Mouse (Mus musculus) olfactory bulb, adult 2 months (tissue): Measurements from ENCODE around the gene Gm20422.

Experiments
- CTCF ChIP-seq: fragments of 200-500 bp; IDR thresholded peaks from 2 replicates; pipeline ENCODE4 v1.5.1; 2012; ENCODE audit warnings: low read depth, mild to moderate bottlenecking, low read length, moderate library complexity; ENCODE audit not compliant: insufficient read depth
- POLR2A ChIP-seq: fragments of 200-500 bp; IDR thresholded peaks from 2 replicates; pipeline ENCODE4 v1.6.1; 2012; ENCODE audit warnings: mild to moderate bottlenecking, low read depth, low read length, moderate library complexity; ENCODE audit not compliant: insufficient read depth

DNA sequence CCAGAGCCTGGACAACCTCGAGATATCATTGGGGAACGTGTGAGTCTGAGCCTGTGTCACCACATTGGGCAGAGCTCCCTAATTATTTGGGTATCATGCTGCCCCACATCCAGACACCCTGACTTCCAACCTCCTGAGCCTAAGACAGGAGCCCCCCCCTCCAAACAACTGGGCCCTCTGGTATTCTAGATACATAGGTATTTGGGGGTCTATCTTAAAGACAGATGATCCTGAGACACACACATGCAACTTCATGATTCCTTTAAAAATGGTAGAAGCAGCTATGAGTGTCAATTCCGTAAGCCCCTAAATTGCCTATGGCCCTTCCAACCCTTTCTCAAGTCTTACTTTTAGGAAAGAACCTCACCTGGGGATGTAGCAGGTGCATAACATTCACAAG lies 35.1 kb upstream of the Gm20422 start:
- TF ChIP-seq POLR2A: no peak
- TF ChIP-seq CTCF: no peak
